Mouse (Mus musculus): ENCODE results near the gene Cldn13. TPM values are rescaled to one million over a fixed set of nuclear protein-coding genes. Genes with fewer than 3 reads are reported as not detected.
"Not testable (repeated sequence)": the region's sequence is repeated elsewhere in the genome, so short reads cannot be mapped to it uniquely, and the experiment has no call there.

The Cldn13 gene
- total RNA-seq, 1 experiment, result not detected

- H3K4me3 ChIP-seq (ENCODE audit: insufficient read depth in 1 of 2, low read depth in 1 of 2, low read length in 2 of 2, poor library complexity in 1 of 2, severe bottlenecking in 1 of 2), result no peak overlapping the region
- H3K36me3 ChIP-seq (ENCODE audit: control insufficient read depth, insufficient read depth, low read length, poor library complexity, severe bottlenecking), result peaks cover 34% of the 10 kb centered on the region
- no peak for DNase-seq (ENCODE audit: low read depth, low spot score)
- peak overlapping the region; percentile 70 for H3K27ac ChIP-seq (ENCODE audit: insufficient read depth, low read depth, low read length, poor library complexity, severe bottlenecking)
- H3K9me3 ChIP-seq (ENCODE audit: control insufficient read depth, insufficient read depth, low read depth, low read length), result no peaks in the 10 kb centered on the region
- no peak overlapping the region for H3K9ac ChIP-seq (ENCODE audit: insufficient read depth, low read depth, low read length, poor library complexity, severe bottlenecking)
- in situ Hi-C loops (cut with MboI; ENCODE audit: low sequenced_read_pairs in 2 of 2, unreplicated experiment in 2 of 2), result no loop called here
- TF ChIP-seq CHD2 (IDR thresholded peaks at IDR 0.05; ENCODE audit: low read depth, low read length) (no peak), MAFK (IDR thresholded peaks at IDR 0.05; ENCODE audit: insufficient read depth, low read depth, low read length) (no peak), ZC3H11A (IDR thresholded peaks at IDR 0.05; ENCODE audit: borderline replicate concordance, low read depth, low read length) (no peak), HCFC1 (IDR thresholded peaks at IDR 0.05; ENCODE audit: borderline replicate concordance, insufficient read depth, low read length) (no peak), ZNF384 (IDR thresholded peaks at IDR 0.05; ENCODE audit: low read depth, low read length) (no peak)
- peaks cover 3 to 23% of the 10 kb centered on the region in 2 experiments; a peak in 3 of 4 replicates for H3K4me1 ChIP-seq (ENCODE audit: control insufficient read depth in 2 of 2, insufficient read depth in 2 of 2, low read length in 2 of 2, poor library complexity in 1 of 2)
Measured at GRCm38 (mm10) chr5:134936626-134937185, 21.4 kb upstream of the Cldn13 start.

DNA sequence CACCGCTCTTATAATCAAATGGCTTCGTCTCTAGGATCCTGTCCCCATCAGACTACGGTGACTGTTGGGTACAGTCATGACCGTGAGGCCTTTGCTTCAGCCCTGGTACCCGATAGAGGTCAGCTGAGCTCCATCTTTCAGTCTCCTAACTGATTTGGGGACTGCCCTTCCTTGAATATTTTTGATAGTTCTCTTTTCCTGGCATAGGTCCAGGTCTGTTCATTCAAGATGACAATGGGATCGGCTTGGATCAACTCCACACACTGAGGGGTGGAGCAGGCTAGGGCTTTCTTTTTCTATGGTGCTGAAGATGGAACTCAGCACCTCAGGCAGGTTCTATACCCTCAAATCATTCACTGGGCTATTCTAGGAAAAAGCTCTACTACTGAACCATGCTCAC lies 20.7 kb upstream of the Cldn13 start:
- H3K27ac ChIP-seq (ENCODE audit: insufficient read depth, low read depth, low read length, poor library complexity, severe bottlenecking), result no peak overlapping the region
- no peak overlapping the region for H3K4me3 ChIP-seq (ENCODE audit: insufficient read depth in 1 of 2, low read depth in 1 of 2, low read length in 2 of 2, poor library complexity in 1 of 2, severe bottlenecking in 1 of 2)
- H3K9ac ChIP-seq (ENCODE audit: insufficient read depth, low read depth, low read length, poor library complexity, severe bottlenecking), result no peak overlapping the region
- DNase-seq (ENCODE audit: low read depth, low spot score), result no peak
- H3K4me1 ChIP-seq (ENCODE audit: control insufficient read depth in 2 of 2, insufficient read depth in 2 of 2, low read length in 2 of 2, poor library complexity in 1 of 2), result peaks cover 0 to 18% of the 10 kb centered on the region in 2 experiments; a peak in 2 of 4 replicates
- in situ Hi-C loops (cut with MboI; ENCODE audit: low sequenced_read_pairs in 2 of 2, unreplicated experiment in 2 of 2), result no loop called here
- TF ChIP-seq HCFC1 (IDR thresholded peaks at IDR 0.05; ENCODE audit: borderline replicate concordance, insufficient read depth, low read length) (no peak), MAFK (IDR thresholded peaks at IDR 0.05; ENCODE audit: insufficient read depth, low read depth, low read length) (no peak), CHD2 (IDR thresholded peaks at IDR 0.05; ENCODE audit: low read depth, low read length) (no peak), ZC3H11A (IDR thresholded peaks at IDR 0.05; ENCODE audit: borderline replicate concordance, low read depth, low read length) (no peak), ZNF384 (IDR thresholded peaks at IDR 0.05; ENCODE audit: low read depth, low read length) (no peak)
- no peaks in the 10 kb centered on the region for H3K9me3 ChIP-seq (ENCODE audit: control insufficient read depth, insufficient read depth, low read depth, low read length)
- peaks cover 34% of the 10 kb centered on the region for H3K36me3 ChIP-seq (ENCODE audit: control insufficient read depth, insufficient read depth, low read length, poor library complexity, severe bottlenecking)

DNA sequence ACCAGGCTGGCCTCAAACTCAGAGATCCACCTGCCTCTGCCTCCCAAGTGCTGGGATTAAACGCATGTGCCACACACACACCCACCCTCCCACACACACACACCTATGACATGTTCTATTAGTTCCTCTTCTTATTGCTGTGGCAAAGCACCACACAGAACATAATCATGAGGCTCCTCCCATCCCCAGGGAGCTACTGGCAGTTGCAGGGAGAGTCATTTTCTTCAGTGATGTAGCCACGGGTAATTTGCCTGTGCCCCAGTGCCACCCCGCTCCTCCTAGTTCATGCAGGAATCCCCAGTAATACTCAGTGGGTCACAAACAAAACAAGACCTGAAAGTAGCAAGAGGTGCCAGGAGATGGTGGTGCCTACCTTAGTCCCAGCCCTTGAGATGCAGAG lies 19.3 kb upstream of the Cldn13 start:
- TF ChIP-seq ZNF384 (IDR thresholded peaks at IDR 0.05; ENCODE audit: low read depth, low read length) (no peak), ZC3H11A (IDR thresholded peaks at IDR 0.05; ENCODE audit: borderline replicate concordance, low read depth, low read length) (no peak), CHD2 (IDR thresholded peaks at IDR 0.05; ENCODE audit: low read depth, low read length) (no peak), MAFK (IDR thresholded peaks at IDR 0.05; ENCODE audit: insufficient read depth, low read depth, low read length) (no peak), HCFC1 (IDR thresholded peaks at IDR 0.05; ENCODE audit: borderline replicate concordance, insufficient read depth, low read length) (no peak)
- H3K27ac ChIP-seq (ENCODE audit: insufficient read depth, low read depth, low read length, poor library complexity, severe bottlenecking), result no peak overlapping the region
- DNase-seq (ENCODE audit: low read depth, low spot score), result no peak
- H3K9me3 ChIP-seq (ENCODE audit: control insufficient read depth, insufficient read depth, low read depth, low read length), result no peaks in the 10 kb centered on the region
- no peak overlapping the region for H3K9ac ChIP-seq (ENCODE audit: insufficient read depth, low read depth, low read length, poor library complexity, severe bottlenecking)
- in situ Hi-C loops (cut with MboI; ENCODE audit: low sequenced_read_pairs in 2 of 2, unreplicated experiment in 2 of 2), result no loop called here
- H3K4me3 ChIP-seq (ENCODE audit: insufficient read depth in 1 of 2, low read depth in 1 of 2, low read length in 2 of 2, poor library complexity in 1 of 2, severe bottlenecking in 1 of 2), result no peak overlapping the region
- H3K36me3 ChIP-seq (ENCODE audit: control insufficient read depth, insufficient read depth, low read length, poor library complexity, severe bottlenecking), result peaks cover 26% of the 10 kb centered on the region
- peaks cover 0 to 9% of the 10 kb centered on the region in 2 experiments; a peak in 2 of 4 replicates for H3K4me1 ChIP-seq (ENCODE audit: control insufficient read depth in 2 of 2, insufficient read depth in 2 of 2, low read length in 2 of 2, poor library complexity in 1 of 2)

GRCm38 (mm10) chr5:134933686-134934085 lies 18.4 kb upstream of the Cldn13 start:
- H3K9me3 ChIP-seq (ENCODE audit: control insufficient read depth, insufficient read depth, low read depth, low read length); in situ Hi-C loops (cut with MboI; ENCODE audit: low sequenced_read_pairs in 2 of 2, unreplicated experiment in 2 of 2); DNase-seq (ENCODE audit: low read depth, low spot score); H3K9ac ChIP-seq (ENCODE audit: insufficient read depth, low read depth, low read length, poor library complexity, severe bottlenecking); H3K4me3 ChIP-seq (ENCODE audit: insufficient read depth in 1 of 2, low read depth in 1 of 2, low read length in 2 of 2, poor library complexity in 1 of 2, severe bottlenecking in 1 of 2); H3K4me1 ChIP-seq (ENCODE audit: control insufficient read depth in 2 of 2, insufficient read depth in 2 of 2, low read length in 2 of 2, poor library complexity in 1 of 2): not testable (repeated sequence)
- peaks cover 26% of the 10 kb centered on the region for H3K36me3 ChIP-seq (ENCODE audit: control insufficient read depth, insufficient read depth, low read length, poor library complexity, severe bottlenecking)
- H3K27ac ChIP-seq (ENCODE audit: insufficient read depth, low read depth, low read length, poor library complexity, severe bottlenecking), result peak overlapping the region; percentile 65; the same call in 1 of the 2 replicates

GRCm38 (mm10) chr5:134933281-134933680 lies 18.0 kb upstream of the Cldn13 start:
- peaks cover 26% of the 10 kb centered on the region for H3K36me3 ChIP-seq (ENCODE audit: control insufficient read depth, insufficient read depth, low read length, poor library complexity, severe bottlenecking)
- H3K4me3 ChIP-seq (ENCODE audit: insufficient read depth in 1 of 2, low read depth in 1 of 2, low read length in 2 of 2, poor library complexity in 1 of 2, severe bottlenecking in 1 of 2), result peak overlapping the region in 1 of 2 experiments; percentile 25; a peak in 1 of 4 replicates
- no peak for DNase-seq (ENCODE audit: low read depth, low spot score)
- in situ Hi-C loops (cut with MboI; ENCODE audit: low sequenced_read_pairs in 2 of 2, unreplicated experiment in 2 of 2), result no loop called here
- TF ChIP-seq HCFC1 (IDR thresholded peaks at IDR 0.05; ENCODE audit: borderline replicate concordance, insufficient read depth, low read length), result no peak
- TF ChIP-seq ZNF384 (IDR thresholded peaks at IDR 0.05; ENCODE audit: low read depth, low read length), result no peak
- TF ChIP-seq CHD2 (IDR thresholded peaks at IDR 0.05; ENCODE audit: low read depth, low read length), result no peak
- TF ChIP-seq ZC3H11A (IDR thresholded peaks at IDR 0.05; ENCODE audit: borderline replicate concordance, low read depth, low read length), result no peak
- TF ChIP-seq MAFK (IDR thresholded peaks at IDR 0.05; ENCODE audit: insufficient read depth, low read depth, low read length), result no peak
- H3K4me1 ChIP-seq (ENCODE audit: control insufficient read depth in 2 of 2, insufficient read depth in 2 of 2, low read length in 2 of 2, poor library complexity in 1 of 2), result peaks cover 0 to 7% of the 10 kb centered on the region in 2 experiments; a peak in 2 of 4 replicates
- H3K9ac ChIP-seq (ENCODE audit: insufficient read depth, low read depth, low read length, poor library complexity, severe bottlenecking), result no peak overlapping the region
- peak overlapping the region; percentile 65; the same call in 1 of the 2 replicates for H3K27ac ChIP-seq (ENCODE audit: insufficient read depth, low read depth, low read length, poor library complexity, severe bottlenecking)
- H3K9me3 ChIP-seq (ENCODE audit: control insufficient read depth, insufficient read depth, low read depth, low read length), result no peaks in the 10 kb centered on the region

Data from ES-E14 (cell line).